Comparison of ENCODE assay signal across 21 mouse cellular contexts in the genomic region with DNA sequence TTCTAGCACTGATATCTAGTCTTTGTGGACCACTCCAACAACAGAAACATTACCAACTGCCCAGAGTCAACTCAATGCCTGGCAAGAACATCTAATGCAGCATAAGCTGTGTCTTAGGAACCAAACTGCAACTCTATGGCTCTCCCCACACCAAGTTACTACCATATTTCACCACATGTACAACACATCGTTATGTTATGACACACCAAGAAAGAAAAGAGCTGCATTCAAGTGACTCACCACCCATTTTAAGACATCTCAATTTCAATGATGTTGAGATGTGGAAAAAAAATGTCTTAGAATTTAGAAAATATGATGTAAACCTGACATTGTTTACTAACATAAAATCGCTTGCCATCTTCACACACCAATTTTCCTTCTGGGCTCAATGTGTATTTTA.
"Had no signal": no experiment of that assay in that cellular context is flagged by ENCODE, and none has a peak within 500 bp of the region (broad histone marks: within the 10 kb centered on the region; RNA-seq: fewer than 3 reads in every experiment).

No protein-coding gene starts in this region.

- H3K9ac ChIP-seq: hindbrain, embryonic 12.5 days; hindbrain, embryonic 15.5 days; kidney, embryonic 15.5 days; limb, embryonic 12.5 days; liver, embryonic 13.5 days; liver, embryonic 15.5 days had no signal

- H3K27me3 ChIP-seq: hindbrain, embryonic 12.5 days; hindbrain, embryonic 15.5 days; kidney, embryonic 15.5 days; limb, embryonic 12.5 days; liver, embryonic 13.5 days; liver, embryonic 15.5 days had no signal

- H3K4me1 ChIP-seq: hindbrain, embryonic 10.5 days; hindbrain, embryonic 12.5 days; hindbrain, embryonic 15.5 days; kidney, embryonic 15.5 days; limb, embryonic 10.5 days; limb, embryonic 12.5 days had no signal

- H3K4me3 ChIP-seq: hindbrain, embryonic 10.5 days; hindbrain, embryonic 12.5 days; hindbrain, embryonic 15.5 days; kidney, embryonic 15.5 days; left cerebral cortex, adult 2 months; limb, embryonic 10.5 days; limb, embryonic 12.5 days; liver, embryonic 13.5 days; liver, embryonic 15.5 days had no signal

- H3K9me3 ChIP-seq: hindbrain, embryonic 10.5 days; hindbrain, embryonic 12.5 days; hindbrain, embryonic 15.5 days; kidney, embryonic 15.5 days; limb, embryonic 10.5 days; limb, embryonic 12.5 days; liver, embryonic 13.5 days; liver, embryonic 15.5 days had no signal

- H3K4me2 ChIP-seq: heart, embryonic 11.5 days; hindbrain, embryonic 12.5 days; hindbrain, embryonic 15.5 days; kidney, embryonic 15.5 days; limb, embryonic 12.5 days; liver, embryonic 11.5 days; liver, embryonic 13.5 days; liver, embryonic 15.5 days had no signal

- ATAC-seq: hindbrain, postnatal 0 days; intestine, embryonic 16.5 days had no signal

- H3K27ac ChIP-seq: hindbrain, embryonic 10.5 days; hindbrain, embryonic 12.5 days; hindbrain, embryonic 15.5 days; hindbrain, postnatal 0 days; kidney, embryonic 15.5 days; kidney, postnatal 0 days; left cerebral cortex, adult 2 months; limb, embryonic 10.5 days; limb, embryonic 12.5 days; liver, embryonic 13.5 days; liver, embryonic 15.5 days had no signal

- DNase-seq: gastrocnemius, postnatal 14 days; heart, adult 18-20 months; heart, postnatal 14 days; heart, postnatal 4 days; kidney, adult 11 months; kidney, adult 9 months; liver; liver, embryonic 13.5 days had no signal
